Mouse (Mus musculus) retina, adult 2 months (tissue): ENCODE measurements around the gene Lyl1.

Experiments
- DNase-seq: peaks from one replicate; pipeline ENCODE4 v3.0.0-alpha.2; 2012; ENCODE audit warnings: low read depth, low spot score

Lyl1 gene

GRCm38 (mm10) chr8:84742171-84743053 lies 41.2 kb downstream of the Lyl1 start:
- DNase-seq: no peak

DNA sequence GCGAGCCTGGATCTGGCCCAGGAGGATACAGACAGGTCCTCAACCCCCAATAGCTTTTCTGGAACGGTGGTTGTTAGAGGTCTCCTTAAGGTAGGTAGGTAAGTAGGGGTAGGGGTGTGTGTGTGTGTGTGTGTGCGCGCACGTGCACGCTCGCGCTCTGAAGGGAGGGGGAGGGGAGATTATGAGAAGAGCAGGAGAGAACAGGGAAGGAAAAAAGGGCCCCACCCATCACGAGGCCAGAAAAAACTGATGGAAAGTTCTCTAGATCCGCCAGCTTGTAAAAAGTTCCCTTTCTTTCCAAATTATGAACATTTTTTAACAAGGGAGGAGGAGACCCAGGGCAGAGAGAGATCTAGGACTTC lies 41.8 kb downstream of the Lyl1 start:
- no peak for DNase-seq

DNA sequence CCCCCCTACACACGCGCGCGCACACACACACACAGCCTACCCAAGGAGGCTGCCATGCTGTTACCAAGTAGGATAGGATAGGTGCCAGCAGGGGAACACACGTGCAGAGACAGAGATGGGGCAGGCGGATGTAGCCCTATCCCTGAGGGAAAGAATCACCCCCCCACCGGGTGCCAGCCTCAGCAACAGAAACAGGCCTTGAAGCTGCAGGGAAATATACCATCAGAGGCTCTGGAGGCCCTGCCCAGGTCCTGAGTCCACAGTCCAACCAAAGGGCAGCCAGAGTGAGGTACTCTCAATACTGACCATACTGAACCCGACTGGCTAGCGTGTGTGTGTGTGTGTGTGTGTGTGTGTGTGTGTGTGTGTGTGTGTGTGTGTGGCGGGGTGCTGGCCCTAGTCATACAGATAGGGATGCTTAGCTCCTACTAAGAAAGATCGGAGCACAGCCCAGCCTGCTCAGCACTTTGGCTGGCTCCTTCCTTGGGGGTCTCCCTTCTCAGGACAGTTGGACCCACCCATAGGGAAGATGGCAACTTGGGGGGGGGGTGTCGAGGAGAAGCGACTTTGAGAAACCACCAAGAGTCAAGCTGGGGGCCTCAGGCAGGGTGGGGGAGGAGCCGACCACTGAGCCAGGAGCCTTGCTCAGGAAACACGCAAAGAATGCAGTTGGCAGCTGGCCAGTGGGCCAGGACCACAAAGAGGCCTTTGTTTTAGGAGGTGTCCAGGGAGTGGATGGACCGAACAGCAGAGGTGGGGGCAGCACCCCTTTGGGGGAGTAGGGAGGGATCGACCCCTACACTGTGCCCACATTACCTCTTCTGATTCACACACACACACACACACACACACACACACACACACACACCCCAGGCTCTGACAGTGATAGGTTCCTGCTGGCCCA lies 42.5 kb downstream of the Lyl1 start:
- DNase-seq: no peak

DNA sequence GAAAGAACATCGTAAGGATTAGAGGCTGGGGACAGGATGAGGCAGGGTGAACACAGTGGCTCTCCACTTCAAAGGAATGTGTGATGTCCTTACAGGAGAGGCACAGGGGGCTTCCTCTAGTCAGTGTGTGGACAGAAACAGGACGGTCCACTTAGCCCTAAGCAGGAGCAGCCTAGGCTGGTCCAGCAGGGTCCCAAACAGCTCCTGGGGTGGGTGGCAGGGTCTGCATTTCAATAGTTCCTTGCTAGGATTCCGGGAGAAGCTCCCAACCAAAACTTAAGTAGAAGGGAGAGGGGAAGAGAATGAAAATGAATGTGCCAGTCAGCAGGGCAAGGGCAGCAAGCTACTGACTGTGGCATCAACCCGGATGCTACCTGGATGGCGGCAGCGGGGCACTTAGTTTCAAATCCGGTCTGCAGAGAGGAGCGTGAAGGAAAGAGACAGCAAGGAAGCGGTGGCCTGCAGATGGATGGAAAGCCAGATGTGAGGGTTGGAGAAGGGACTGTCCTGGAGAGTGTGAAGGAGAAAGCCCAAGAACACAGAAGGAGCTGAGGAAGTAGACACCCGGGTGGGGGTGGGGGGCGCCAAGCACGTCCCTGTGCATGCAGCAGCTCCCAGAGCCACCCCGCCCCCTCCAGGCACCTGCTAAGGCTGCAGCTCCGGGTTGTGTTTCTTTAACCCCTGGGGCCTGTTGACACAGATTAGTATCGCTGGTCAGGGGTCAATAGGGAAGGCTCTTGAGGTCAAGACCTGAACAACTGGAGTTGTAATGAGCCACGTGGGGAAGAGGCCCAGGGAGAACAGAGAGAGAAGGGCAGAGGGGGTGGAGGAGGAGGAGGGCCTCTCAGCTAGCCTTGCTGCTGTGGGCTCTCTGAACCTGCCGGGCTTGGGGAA lies 44.0 kb downstream of the Lyl1 start:
- no peak for DNase-seq

GRCm38 (mm10) chr8:84749519-84749918 lies 48.3 kb downstream of the Lyl1 start:
- DNase-seq: no peak

GRCm38 (mm10) chr8:84752734-84753582 lies 51.7 kb downstream of the Lyl1 start:
- DNase-seq: no peak
